Mouse (Mus musculus) midbrain, embryonic 10.5 days (tissue): ENCODE results near the gene Gm10912. TPM values are rescaled to one million over a fixed set of nuclear protein-coding genes. Genes with fewer than 3 reads are reported as not detected.
"Not testable (repeated sequence)": the region's sequence is repeated elsewhere in the genome, so short reads cannot be mapped to it uniquely, and the experiment has no call there.

Source experiments
- DNase-seq: peaks from one replicate; pipeline ENCODE4 v3.0.0-alpha.2; 2017; ENCODE audit warnings: low spot score
- H3K27ac ChIP-seq: fragments of 300-500 bp; sonication (generic); replicated peaks from 2 replicates; pipeline ENCODE4 v1.5.1; 2016; ENCODE audit warnings: mild to moderate bottlenecking
- H3K27me3 ChIP-seq: fragments of 300-500 bp; sonication (generic); 2 replicates; pipeline ENCODE4 v1.6.1; 2016; ENCODE audit warnings: low read depth, mild to moderate bottlenecking; ENCODE audit not compliant: poor library complexity, severe bottlenecking
- H3K36me3 ChIP-seq: fragments of 300-500 bp; sonication (generic); 2 replicates; pipeline ENCODE4 v1.6.1; 2016; ENCODE audit warnings: mild to moderate bottlenecking, moderate library complexity
- H3K4me1 ChIP-seq: fragments of 300-500 bp; sonication (generic); 2 replicates; pipeline ENCODE4 v1.6.1; 2016
- H3K4me3 ChIP-seq: fragments of 300-500 bp; sonication (generic); 2 replicates; pipeline ENCODE4 v1.5.1; 2016; ENCODE audit warnings: mild to moderate bottlenecking, moderate library complexity
- H3K9me3 ChIP-seq: fragments of 300-500 bp; sonication (generic); replicated peaks from 2 replicates; pipeline ENCODE4 v1.6.1; 2016; ENCODE audit warnings: mild to moderate bottlenecking
- WGBS: fragments of 180-500 bp; shearing (Covaris S2); methylation state at CpG from one replicate; pipeline ENCODE4 v1.1.7; 2016; 5-methylcytosine and 5-hydroxymethylcytosine counted together
- polyA plus RNA-seq: library from polyadenylated mRNA; unstranded; fragments of >200 nt; fragmentation: Nextera tagmentation; extraction: Ambion mirVana; gene quantifications from 2 replicates; pipeline ENCODE4 v1.2.1, GENCODE M21; 2016

Gm10912 gene
- 0.06 TPM in 1 of 2 replicates, not detected in the other for polyA plus RNA-seq

GRCm38 (mm10) chr2:104065526-104065925 lies at the start of gene Gm10912:
Gene Gm10912 (plus strand): TSS chr2:104065826.
- not testable (repeated sequence) for H3K27me3 ChIP-seq, H3K9me3 ChIP-seq, DNase-seq, H3K36me3 ChIP-seq, H3K4me1 ChIP-seq, H3K27ac ChIP-seq, H3K4me3 ChIP-seq
- WGBS: 94% methylated on average over 6 of the region's 6 CpGs

- DNase-seq: no peak
- H3K4me3 ChIP-seq: no peak overlapping the region
- WGBS: 84% methylated on average over 7 of the region's 7 CpGs
- H3K27me3 ChIP-seq: no peaks in the 10 kb centered on the region
- no peaks in the 10 kb centered on the region for H3K36me3 ChIP-seq
- no peak overlapping the region for H3K27ac ChIP-seq
- no peaks in the 10 kb centered on the region for H3K9me3 ChIP-seq
- peaks cover 9% of the 10 kb centered on the region for H3K4me1 ChIP-seq
These were observed 42.5 kb upstream of the Gm10912 start for GRCm38 (mm10) chr2:104023096-104023495.

GRCm38 (mm10) chr2:104024656-104025055 lies 41.0 kb upstream of the Gm10912 start:
- Histone ChIP-seq H3K9me3 (no peaks in the 10 kb centered on the region), H3K36me3 (no peaks in the 10 kb centered on the region), H3K4me1 (peaks cover 24% of the 10 kb centered on the region), H3K27ac (no peak overlapping the region), H3K27me3 (no peaks in the 10 kb centered on the region), H3K4me3 (no peak overlapping the region)
- 87% methylated on average over 4 of the region's 4 CpGs for WGBS
- no peak for DNase-seq

GRCm38 (mm10) chr2:104027458-104028138 lies 38.0 kb upstream of the Gm10912 start, which contains the start of gene Fbxo3:
Gene Fbxo3 (plus strand): TSS chr2:104027721.
- Histone ChIP-seq H3K36me3 (peaks cover 6% of the 10 kb centered on the region), H3K9me3 (no peaks in the 10 kb centered on the region), H3K27ac (peak within 1 kb of the TSS; percentile 95), H3K27me3 (no peaks in the 10 kb centered on the region), H3K4me1 (peaks cover 27% of the 10 kb centered on the region), H3K4me3 (peak within 1 kb of the TSS; percentile 98)
- DNase-seq: peak; percentile 92
- under 1% methylated on average over 44 of the region's 44 CpGs for WGBS

GRCm38 (mm10) chr2:104028139-104028723 lies 37.4 kb upstream of the Gm10912 start, which contains the start of gene 4931422A03Rik:
Gene 4931422A03Rik (minus strand): TSS chr2:104028361.
- WGBS: 2% methylated on average over 32 of the region's 32 CpGs
- Histone ChIP-seq H3K27me3 (no peaks in the 10 kb centered on the region), H3K4me1 (peaks cover 27% of the 10 kb centered on the region), H3K9me3 (no peaks in the 10 kb centered on the region), H3K4me3 (peak within 1 kb of the TSS; percentile 98), H3K27ac (peak within 1 kb of the TSS; percentile 95), H3K36me3 (peaks cover 6% of the 10 kb centered on the region)
- no peak for DNase-seq

- WGBS: 91% methylated on average over 2 of the region's 2 CpGs
- Histone ChIP-seq H3K9me3 (no peaks in the 10 kb centered on the region), H3K27ac (no peak overlapping the region), H3K36me3 (peaks cover 12% of the 10 kb centered on the region), H3K4me1 (peaks cover 27% of the 10 kb centered on the region), H3K4me3 (peak overlapping the region; percentile 98), H3K27me3 (no peaks in the 10 kb centered on the region)
- DNase-seq: no peak
These were observed 36.6 kb upstream of the Gm10912 start for GRCm38 (mm10) chr2:104029074-104029473.

- no peaks in the 10 kb centered on the region for H3K9me3 ChIP-seq
- DNase-seq: no peak
- peaks cover 27% of the 10 kb centered on the region for H3K4me1 ChIP-seq
- WGBS: 85% methylated on average over 3 of the region's 3 CpGs
- no peaks in the 10 kb centered on the region for H3K27me3 ChIP-seq
- no peak overlapping the region for H3K4me3 ChIP-seq
- H3K27ac ChIP-seq: no peak overlapping the region
- peaks cover 22% of the 10 kb centered on the region for H3K36me3 ChIP-seq
These were observed 35.2 kb upstream of the Gm10912 start for GRCm38 (mm10) chr2:104030381-104030780.

- Histone ChIP-seq H3K36me3 (peaks cover 37% of the 10 kb centered on the region), H3K27me3 (no peaks in the 10 kb centered on the region), H3K4me1 (peaks cover 25% of the 10 kb centered on the region), H3K4me3 (no peak overlapping the region), H3K27ac (no peak overlapping the region), H3K9me3 (no peaks in the 10 kb centered on the region)
- 94% methylated on average over 3 of the region's 3 CpGs for WGBS
- DNase-seq: no peak
These were observed 33.6 kb upstream of the Gm10912 start for GRCm38 (mm10) chr2:104032056-104032455.

GRCm38 (mm10) chr2:104034832-104035472 lies 30.7 kb upstream of the Gm10912 start:
- Histone ChIP-seq H3K36me3 (peaks cover 57% of the 10 kb centered on the region), H3K27ac (no peak overlapping the region), H3K27me3 (no peaks in the 10 kb centered on the region), H3K4me1 (0 out of 2 replicates have a peak, but pooled peaks cover under 1% of the 10 kb centered on the region), H3K9me3 (no peaks in the 10 kb centered on the region), H3K4me3 (no peak overlapping the region)
- 34% methylated on average over 3 of the region's 3 CpGs for WGBS
- DNase-seq: peak; percentile 61

GRCm38 (mm10) chr2:104035595-104035994 lies 30.0 kb upstream of the Gm10912 start:
- Histone ChIP-seq H3K27ac (no peak overlapping the region), H3K4me3 (no peak overlapping the region), H3K9me3 (no peaks in the 10 kb centered on the region), H3K27me3 (no peaks in the 10 kb centered on the region), H3K4me1 (no peaks in the 10 kb centered on the region), H3K36me3 (peaks cover 62% of the 10 kb centered on the region)
- DNase-seq: no peak
- WGBS: 92% methylated on average over 6 of the region's 6 CpGs

- DNase-seq: no peak
- 87% methylated on average over 3 of the region's 3 CpGs for WGBS
- Histone ChIP-seq H3K36me3 (peaks cover 65% of the 10 kb centered on the region), H3K27ac (no peak overlapping the region), H3K27me3 (no peaks in the 10 kb centered on the region), H3K9me3 (no peaks in the 10 kb centered on the region), H3K4me3 (no peak overlapping the region), H3K4me1 (no peaks in the 10 kb centered on the region)
These were observed 29.3 kb upstream of the Gm10912 start for GRCm38 (mm10) chr2:104036316-104036715.

GRCm38 (mm10) chr2:104038236-104038635 lies 27.4 kb upstream of the Gm10912 start:
- Histone ChIP-seq H3K4me3 (no peak overlapping the region), H3K4me1 (no peaks in the 10 kb centered on the region), H3K27me3 (no peaks in the 10 kb centered on the region), H3K27ac (no peak overlapping the region), H3K9me3 (no peaks in the 10 kb centered on the region), H3K36me3 (peaks cover 59% of the 10 kb centered on the region)
- no peak for DNase-seq
- 80% methylated on average over 2 of the region's 2 CpGs for WGBS

- Histone ChIP-seq H3K27me3 (no peaks in the 10 kb centered on the region), H3K4me1 (peaks cover 4% of the 10 kb centered on the region; the same call in 1 of the 2 replicates), H3K4me3 (no peak overlapping the region), H3K36me3 (peaks cover 51% of the 10 kb centered on the region), H3K27ac (no peak overlapping the region), H3K9me3 (no peaks in the 10 kb centered on the region)
- 89% methylated on average over 5 of the region's 5 CpGs for WGBS
- no peak for DNase-seq
These were observed 24.0 kb upstream of the Gm10912 start for GRCm38 (mm10) chr2:104041632-104042031.
